Mouse (Mus musculus) embryonic fibroblast, embryonic 13.5 days (primary cell): ENCODE results near the gene Il18r1. TPM values are rescaled to one million over a fixed set of nuclear protein-coding genes. Genes with fewer than 3 reads are reported as not detected.

Experiments
- H3K27ac ChIP-seq: 2 replicates; pipeline ENCODE4 v1.5.1; 2012; ENCODE audit warnings: low read length, control low read depth, inconsistent platforms; ENCODE audit not compliant: insufficient read depth
- H3K4me1 ChIP-seq: 2 replicates; pipeline ENCODE4 v1.6.1; 2011; ENCODE audit warnings: low read length; ENCODE audit not compliant: control insufficient read depth, insufficient read depth
- H3K4me3 ChIP-seq: 2 replicates; pipeline ENCODE4 v1.5.1; 2011; ENCODE audit warnings: mild to moderate bottlenecking, control low read depth, low read length; ENCODE audit not compliant: insufficient read depth
- CTCF ChIP-seq: IDR thresholded peaks from 2 replicates; pipeline ENCODE4 v1.5.1; 2011; ENCODE audit warnings: mild to moderate bottlenecking, control low read depth, low read length, moderate library complexity, borderline replicate concordance; ENCODE audit not compliant: insufficient read depth
- POLR2A ChIP-seq: IDR thresholded peaks from 2 replicates; pipeline ENCODE4 v1.6.1; 2011; ENCODE audit warnings: low read depth, mild to moderate bottlenecking, control low read depth, low read length, moderate library complexity
- polyA plus RNA-seq: library from polyadenylated mRNA; stranded (reverse); fragments of >200 nt; gene quantifications from 2 replicates; pipeline ENCODE4 v1.2.4, GENCODE M21; 2011; ENCODE audit warnings: low read depth; ENCODE audit not compliant: missing spikeins, insufficient read length

Gene Il18r1
- polyA plus RNA-seq, 1 experiment: not detected

- no peak overlapping the region for H3K4me3 ChIP-seq
- H3K4me1 ChIP-seq: peaks cover 2% of the 10 kb centered on the region; the same call in 1 of the 2 replicates
Measured at GRCm38 (mm10) chr1:40476756-40477155, 11.4 kb downstream of the Il18r1 start.

DNA sequence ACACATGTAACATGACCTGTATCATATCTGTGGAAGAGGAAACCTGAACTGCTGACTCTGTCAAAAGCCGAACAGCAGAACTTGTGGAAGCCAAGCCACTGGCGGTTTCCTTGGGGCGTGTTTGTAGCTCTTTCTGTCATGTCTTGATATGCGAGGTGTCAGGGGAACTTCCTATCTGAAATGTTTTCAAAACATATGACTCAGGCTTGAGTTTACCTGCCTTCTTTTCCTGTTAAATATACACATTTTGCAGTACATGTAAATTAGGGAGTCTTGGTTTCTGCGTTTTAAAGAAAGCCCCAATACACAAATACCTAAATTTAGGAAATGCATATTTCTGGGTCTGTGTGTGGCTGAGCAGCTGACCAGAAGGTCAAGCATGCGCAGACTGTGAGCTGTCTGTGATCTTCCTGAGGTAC, 14.2 kb downstream of the Il18r1 start:
- H3K27ac ChIP-seq: no peak overlapping the region
- TF ChIP-seq CTCF (no peak), POLR2A (no peak)
- peaks cover 2% of the 10 kb centered on the region; the same call in 1 of the 2 replicates for H3K4me1 ChIP-seq
- H3K4me3 ChIP-seq: no peak overlapping the region

More at GRCm38 (mm10) chr1:40476756-40477155, 11.4 kb downstream of the Il18r1 start:
- TF ChIP-seq POLR2A: no peak
- no peak for TF ChIP-seq CTCF
- no peak overlapping the region for H3K27ac ChIP-seq

GRCm38 (mm10) chr1:40494594-40494993, 29.2 kb downstream of the Il18r1 start:
- H3K4me3 ChIP-seq: no peak overlapping the region
- H3K27ac ChIP-seq: no peak overlapping the region
- H3K4me1 ChIP-seq: no peaks in the 10 kb centered on the region
- no peak for TF ChIP-seq POLR2A
- no peak for TF ChIP-seq CTCF

GRCm38 (mm10) chr1:40499708-40500107, 34.4 kb downstream of the Il18r1 start:
- no peak overlapping the region for H3K4me3 ChIP-seq
- H3K4me1 ChIP-seq: no peaks in the 10 kb centered on the region
- H3K27ac ChIP-seq: no peak overlapping the region
- no peak for TF ChIP-seq POLR2A
- TF ChIP-seq CTCF: no peak

DNA sequence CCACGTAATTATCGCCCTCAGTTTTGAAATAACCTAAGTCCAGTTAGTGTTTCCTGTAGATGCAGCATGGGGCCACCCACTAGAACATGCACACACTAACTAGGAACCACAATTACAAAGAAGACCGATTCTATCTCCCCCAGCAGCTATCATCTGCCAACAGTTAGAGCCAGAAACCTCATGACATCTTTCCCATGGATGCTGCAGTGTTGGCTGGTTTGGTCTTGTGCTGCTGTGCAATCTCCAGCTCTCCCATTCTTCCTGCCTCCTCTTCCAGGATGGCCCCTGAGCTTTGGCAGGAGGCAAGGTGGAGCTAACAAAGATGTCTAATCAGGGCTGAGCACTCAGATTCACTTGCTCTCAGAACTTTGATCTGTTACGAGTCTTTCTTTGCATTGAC, 35.8 kb downstream of the Il18r1 start:
- TF ChIP-seq POLR2A (no peak), CTCF (no peak)
- Histone ChIP-seq H3K4me3 (no peak overlapping the region), H3K27ac (no peak overlapping the region), H3K4me1 (no peaks in the 10 kb centered on the region)

GRCm38 (mm10) chr1:40501546-40502398, 36.4 kb downstream of the Il18r1 start:
- no peaks in the 10 kb centered on the region for H3K4me1 ChIP-seq
- TF ChIP-seq CTCF: no peak
- no peak for TF ChIP-seq POLR2A
- H3K4me3 ChIP-seq: no peak overlapping the region
- H3K27ac ChIP-seq: no peak overlapping the region

DNA sequence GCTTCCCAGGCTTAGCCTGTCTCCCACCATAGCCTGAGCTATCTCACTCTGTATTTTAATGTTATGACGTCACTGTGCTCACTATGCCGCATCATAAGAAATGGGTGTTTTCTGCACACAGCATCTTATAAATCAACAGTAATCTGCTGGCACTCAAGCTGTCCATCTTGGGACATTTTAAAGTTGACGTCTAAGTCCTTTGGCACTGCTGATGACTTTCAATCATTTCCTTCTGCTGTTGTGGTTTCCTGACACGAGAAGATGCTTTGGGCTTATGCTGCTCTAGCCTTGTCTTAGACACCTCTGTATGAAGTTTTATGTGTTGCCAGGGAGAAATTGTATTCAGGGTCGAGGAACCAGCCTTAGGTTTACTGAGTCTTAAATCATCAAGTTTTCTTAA, 39.2 kb downstream of the Il18r1 start:
- no peaks in the 10 kb centered on the region for H3K4me1 ChIP-seq
- no peak for TF ChIP-seq CTCF
- TF ChIP-seq POLR2A: no peak
- H3K4me3 ChIP-seq: no peak overlapping the region
- H3K27ac ChIP-seq: no peak overlapping the region

- TF ChIP-seq POLR2A (no peak), CTCF (no peak)
- H3K4me1 ChIP-seq: no peaks in the 10 kb centered on the region; the same call in 1 of the 2 replicates
- H3K27ac ChIP-seq: peak within 1 kb of the TSS; percentile 75
- H3K4me3 ChIP-seq: no peak within 1 kb of the TSS
Measured at GRCm38 (mm10) chr1:40514851-40515585, 49.7 kb downstream of the Il18r1 start, which contains the start of gene Il18rap. Gene Il18rap, plus strand, starts transcription at chr1:40515362.

DNA sequence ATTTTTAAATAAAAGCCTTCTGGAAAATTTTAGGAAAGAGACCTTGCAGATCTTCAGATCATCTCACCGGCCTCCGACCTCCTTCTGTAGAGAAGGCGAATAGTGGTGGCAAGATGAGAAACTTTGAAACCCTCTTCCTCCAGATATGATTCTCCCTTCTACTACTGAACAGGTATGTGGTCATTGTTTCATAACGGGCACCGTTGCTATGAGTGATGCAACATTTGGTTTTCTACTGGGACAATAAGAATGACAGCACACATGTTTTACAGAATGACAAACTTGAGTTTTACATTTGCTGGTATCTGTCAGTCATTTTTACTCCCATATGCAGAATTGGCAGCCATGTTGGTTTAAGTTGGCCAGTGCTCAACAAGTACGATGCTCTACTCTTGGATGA, 51.0 kb downstream of the Il18r1 start:
- Histone ChIP-seq H3K4me3 (no peak overlapping the region), H3K4me1 (no peaks in the 10 kb centered on the region; the same call in 1 of the 2 replicates), H3K27ac (no peak overlapping the region)
- no peak for TF ChIP-seq CTCF
- no peak for TF ChIP-seq POLR2A

DNA sequence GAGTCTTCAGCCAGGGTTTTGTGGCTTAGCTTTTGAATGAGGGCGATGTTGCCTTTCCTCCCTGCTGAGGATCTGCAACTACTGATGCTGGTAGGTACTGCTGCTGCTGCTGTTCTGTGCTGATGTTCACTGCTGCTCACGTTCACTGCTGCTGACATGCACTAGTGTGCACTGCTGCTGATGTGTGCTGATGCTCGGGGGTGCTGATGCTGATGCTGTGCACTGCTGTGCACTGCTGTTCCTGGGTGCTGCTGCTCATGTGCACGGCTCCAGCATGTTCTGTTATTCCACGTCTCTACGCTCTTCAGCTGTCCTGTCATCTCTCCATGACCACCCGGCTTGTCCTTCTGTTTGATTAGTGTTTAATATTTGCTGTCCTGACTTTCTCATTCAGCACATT, 57.6 kb downstream of the Il18r1 start:
- Histone ChIP-seq H3K4me1 (no peaks in the 10 kb centered on the region), H3K27ac (no peak overlapping the region), H3K4me3 (no peak overlapping the region)
- no peak for TF ChIP-seq POLR2A
- no peak for TF ChIP-seq CTCF
